Mouse (Mus musculus) spleen, adult 12 weeks (tissue): ENCODE measurements around the gene Selplg.
"Not testable (repeated sequence)": the region's sequence is repeated elsewhere in the genome, so short reads cannot be mapped to it uniquely, and the experiment has no call there.

Experiments
- DNase-seq: peaks from one replicate; pipeline ENCODE4 v3.0.0; 2022; ENCODE audit warnings: low spot score

Gene Selplg

DNA sequence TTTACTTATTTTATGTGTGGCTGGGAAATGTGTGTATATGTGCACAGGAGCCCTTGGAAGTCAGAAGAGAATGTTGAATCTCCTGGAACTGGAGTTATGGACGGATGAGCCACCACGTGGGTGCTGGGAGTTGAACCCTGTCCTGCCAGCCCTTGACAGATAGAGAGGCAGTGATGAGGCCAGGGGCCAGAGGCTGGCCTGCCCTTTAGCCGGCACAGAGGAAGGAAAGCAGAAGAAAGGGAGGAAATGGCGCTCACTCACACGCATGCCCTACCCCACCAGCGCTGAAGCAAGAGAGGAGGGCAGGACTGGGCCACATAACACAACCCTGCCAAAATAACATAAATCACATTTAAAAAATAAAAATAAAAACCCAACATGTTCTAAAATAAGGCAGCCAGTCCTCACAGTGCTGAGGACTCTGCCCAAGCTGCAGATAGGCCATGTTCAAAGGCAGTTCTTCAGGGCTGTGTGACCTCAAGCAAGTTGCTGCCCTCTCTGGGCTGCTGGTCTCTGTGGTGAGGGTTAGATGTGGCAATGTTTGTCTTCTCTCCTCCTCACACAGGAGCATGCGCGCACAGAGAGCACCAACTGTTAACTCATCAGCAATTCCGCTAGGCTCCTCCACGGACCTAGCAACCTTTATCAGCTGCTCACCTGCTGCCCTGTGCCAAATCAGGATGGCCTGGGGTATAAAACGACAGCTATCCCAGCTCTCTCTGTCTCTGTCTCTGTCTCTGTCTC is 41.8 kb downstream of the Selplg start:
- DNase-seq, result no peak

DNA sequence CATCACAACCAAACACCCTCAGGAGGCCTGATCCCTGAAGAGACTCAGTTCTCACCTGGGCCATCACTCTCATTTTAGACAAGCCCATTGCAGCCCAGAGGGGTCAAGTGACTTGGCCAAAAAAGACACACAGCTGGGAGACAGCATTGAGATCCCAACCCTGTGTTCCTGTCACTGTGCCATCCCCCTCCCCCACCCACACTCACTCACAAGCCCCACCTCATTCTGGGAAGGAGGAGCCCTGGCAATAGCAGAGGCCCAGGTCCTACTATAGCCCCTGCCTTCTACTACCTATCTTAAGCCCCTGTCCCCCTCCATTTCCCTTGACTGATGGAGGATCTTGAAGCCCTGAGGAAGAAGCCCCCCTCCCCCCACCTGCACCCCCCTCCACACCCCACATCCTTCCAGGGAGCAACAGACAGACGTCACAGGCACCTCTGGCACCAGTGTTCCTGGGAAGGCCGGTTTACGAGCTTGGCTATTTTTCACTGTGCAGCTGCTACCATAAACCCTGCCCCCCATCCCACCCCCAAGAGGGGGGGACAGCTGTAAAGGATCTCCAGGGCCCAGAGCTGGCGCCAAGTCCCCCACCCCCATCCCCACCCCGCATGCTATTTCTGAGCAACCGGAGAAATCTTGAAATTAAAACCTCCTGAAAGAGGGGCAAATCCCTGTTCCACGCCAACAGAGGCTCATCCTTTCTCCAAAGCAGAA is 43.2 kb downstream of the Selplg start:
- no peak for DNase-seq

DNA sequence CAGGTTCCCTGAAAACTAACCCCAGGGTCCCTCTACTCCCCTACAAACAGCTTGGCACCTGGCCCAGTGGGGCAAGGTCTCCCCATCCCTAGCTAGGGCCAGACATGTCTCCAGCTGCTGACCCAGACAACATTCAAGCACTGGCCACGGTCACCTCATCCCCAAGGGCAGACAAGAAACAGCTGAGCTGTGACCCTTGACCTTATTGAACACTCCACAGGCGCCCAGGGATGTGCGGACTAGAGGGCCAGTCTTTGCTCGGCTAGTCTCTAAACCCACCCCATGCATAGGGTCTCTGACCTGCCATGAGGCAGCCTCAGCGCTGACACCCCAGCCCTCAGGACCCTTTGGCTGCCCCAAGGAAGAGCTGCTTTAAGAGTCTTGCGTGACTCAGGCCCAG is 43.8 kb downstream of the Selplg start:
- DNase-seq, result no peak

DNA sequence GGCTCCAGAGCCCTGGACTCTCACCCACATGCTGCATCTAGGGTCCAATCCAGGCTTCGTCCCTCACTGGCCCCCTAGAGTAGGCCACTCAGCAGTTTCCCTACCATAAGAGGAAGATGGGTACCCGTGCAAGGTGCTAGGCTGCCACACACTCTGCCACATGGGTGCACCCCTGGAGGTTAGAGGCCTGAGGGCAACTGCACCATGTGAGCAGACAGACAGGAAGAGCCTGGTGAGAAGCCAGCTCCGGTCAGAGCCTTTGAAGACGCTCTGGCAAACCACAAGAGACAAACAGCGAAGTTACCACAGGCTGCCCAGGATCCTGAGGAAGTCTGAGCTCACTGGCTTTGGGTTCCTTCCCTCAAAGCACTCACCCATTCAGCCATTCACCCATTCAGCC is 45.5 kb downstream of the Selplg start:
- no peak for DNase-seq

DNA sequence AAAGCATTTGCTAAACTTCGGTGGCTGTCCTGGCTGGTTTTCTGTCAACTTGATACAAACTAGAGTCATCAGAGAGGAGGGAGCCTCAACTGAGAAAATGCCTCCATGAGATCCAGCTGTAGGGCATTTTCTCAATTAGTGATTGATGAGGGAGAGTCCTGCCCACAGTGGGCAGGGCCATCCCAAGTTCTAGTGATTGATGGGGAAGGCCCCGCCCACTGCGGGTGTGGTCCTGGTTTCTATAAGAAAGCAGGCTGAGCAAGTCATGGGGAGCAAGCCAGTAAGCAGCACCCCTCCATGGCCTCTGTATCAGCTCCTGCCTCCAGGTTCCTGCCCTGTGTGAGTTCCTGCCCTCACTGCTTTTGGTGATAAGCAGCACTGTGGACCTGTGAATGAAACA is 48.3 kb downstream of the Selplg start:
- DNase-seq, result not testable (repeated sequence)

DNA sequence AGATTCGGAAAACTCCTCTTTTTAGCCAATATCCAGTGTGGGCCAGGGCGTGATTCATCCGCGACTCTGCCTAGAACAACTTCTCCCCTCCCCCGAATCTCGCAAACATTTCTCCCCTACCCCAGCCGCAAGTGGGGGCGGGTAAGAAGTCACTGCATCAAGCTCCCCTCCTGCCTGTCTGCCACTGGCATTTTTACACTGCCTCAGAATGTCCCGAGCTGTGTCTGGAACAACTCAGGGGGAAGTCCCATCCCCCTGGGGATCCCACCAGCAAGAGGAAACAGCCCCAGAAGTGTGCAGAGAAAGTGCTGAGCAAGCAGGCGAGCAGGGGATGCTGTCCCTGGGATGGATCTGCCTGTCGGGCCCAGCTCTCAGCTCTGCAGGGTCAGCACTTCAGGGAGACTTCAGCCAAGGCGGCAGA is 48.9 kb downstream of the Selplg start:
- no peak for DNase-seq

DNA sequence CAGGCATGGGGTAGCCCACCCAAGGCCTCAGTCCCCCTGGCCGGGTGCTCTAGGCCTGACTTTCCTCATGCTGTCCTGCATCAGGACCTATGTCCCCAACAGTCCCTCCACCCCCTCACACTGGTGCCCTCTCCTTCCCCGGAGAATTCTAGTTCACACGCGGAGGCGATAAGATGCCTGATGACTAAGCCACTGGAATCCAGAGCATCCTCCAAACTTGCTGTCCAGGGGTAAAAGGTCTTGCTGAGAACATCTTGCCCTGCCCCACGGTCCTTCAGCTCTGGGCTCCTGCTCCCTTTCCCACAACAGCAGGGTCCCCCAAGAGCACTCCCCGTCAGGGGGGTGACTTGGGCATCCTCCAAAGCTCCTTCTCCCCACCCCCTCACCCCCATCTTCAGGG is 49.8 kb downstream of the Selplg start:
- DNase-seq, result no peak

DNA sequence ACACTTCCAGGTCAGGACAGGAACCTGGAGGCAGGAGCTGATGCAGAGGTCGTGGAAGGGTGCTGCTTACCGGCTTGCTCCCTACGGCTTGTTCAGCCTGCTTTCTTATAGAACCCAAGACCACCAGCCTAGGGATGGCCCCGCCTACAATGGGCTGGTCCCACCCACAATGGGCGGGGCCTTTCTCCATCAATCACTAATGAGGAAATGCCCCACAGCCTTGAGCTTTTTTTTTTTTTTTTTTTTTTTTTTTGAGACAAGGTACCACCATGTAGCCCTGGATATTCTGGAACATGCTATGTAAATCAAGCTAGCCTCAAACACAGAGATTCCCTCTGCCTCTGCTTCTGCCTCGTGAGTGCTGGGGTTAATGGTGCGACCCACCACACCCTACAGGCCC is 50.6 kb downstream of the Selplg start:
- DNase-seq, result no peak

DNA sequence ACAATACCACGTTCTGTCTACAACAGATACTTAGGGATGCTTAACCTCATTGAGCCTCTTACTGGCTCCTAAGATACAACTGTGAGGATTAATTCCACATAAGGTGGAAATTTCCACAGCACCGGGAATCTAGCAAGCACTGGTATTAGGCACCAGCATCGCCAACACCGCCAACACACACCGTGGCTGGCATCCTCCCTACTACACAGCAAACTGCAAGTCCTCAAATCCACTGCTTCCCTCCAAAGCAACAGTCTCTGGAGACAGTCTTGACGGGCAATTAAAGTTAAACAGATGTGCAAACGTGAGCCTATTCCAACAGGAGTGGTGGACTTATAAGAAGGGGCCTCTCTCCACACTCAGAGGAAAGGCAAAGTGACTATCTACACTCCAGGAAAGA is 51.2 kb downstream of the Selplg start:
- DNase-seq, result no peak

DNA sequence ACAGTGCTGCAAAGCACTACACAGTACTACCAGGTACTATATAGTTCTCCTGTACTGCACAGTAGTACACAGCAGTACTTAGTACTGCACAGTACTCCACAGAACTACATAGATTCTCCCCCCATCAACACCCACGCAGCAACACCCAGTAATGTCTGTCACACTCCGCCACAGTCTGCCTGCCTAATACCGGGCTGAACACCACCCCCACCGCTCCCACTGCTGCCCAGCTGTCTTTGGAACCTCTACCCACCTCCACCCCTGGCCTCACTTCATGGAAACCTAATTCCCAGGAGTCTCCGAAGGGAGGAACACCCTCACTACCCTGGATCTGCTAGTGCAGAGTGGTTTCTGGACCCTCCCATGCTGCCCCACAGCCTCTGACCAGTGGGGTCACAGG is 51.7 kb downstream of the Selplg start:
- no peak for DNase-seq

DNA sequence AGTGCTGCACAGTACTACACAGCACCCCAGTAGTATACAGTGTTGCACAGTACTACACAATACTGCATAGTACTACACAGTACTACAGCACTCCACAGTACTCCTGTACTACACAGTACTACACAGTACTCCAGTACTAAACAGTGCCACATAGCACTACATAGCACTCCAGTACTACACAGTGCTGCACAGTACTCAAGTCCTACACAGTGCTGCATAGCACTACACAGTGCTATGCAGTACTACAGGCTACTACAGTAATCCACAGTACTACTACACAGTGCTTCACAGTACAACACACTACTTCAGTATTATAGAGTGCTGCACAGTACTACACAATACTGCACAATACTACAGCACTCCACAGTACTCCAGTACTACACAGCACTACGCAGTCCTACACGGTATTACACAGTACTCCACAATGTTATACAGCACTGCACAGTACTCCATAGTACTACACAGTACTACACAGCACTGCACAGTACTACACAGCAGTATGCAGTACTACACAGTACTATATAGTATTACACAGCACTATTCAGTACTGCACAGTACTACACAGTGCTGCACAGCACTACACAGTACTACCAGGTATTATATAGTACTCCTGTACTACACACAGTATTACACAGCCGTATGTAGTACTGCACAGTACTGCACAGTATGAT is 52.2 kb downstream of the Selplg start:
- no peak for DNase-seq

DNA sequence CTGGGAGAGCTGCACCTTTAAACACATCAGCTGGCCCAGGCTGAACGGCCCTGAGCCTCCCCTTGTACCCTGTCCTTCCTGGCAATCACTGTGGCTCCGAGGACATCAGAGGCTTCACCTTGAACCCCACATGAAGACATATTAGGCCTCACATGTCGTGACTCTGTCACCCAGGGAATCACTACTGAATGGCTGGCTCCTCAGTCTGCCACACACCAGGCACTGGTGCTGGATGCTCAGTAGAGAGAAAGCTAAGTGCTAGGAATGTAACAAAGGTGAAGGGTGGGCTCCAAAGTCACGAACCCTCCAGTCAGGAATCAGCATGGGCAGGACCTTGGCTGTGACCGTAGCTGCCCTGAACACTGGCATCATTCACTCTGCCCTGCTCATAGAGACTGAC is 52.9 kb downstream of the Selplg start:
- no peak for DNase-seq

DNA sequence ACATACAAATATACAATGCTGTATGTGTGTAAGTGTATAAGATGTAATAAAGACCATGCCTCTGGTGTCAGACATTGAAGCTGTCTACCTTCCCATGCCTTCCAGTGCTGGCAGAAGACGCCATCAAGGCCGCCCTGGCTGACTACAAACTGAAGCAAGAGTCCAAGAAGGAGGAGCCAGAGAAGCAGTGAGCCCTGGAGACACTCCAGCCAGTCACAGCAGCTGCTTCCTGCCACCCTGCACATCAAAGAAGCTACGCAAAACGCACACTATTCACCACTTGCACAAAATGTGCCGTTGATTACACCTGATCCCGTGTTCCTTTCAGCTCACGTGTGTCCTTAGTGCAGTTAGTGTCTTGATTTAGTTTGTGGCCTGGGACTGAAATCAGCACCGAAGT is 54.7 kb downstream of the Selplg start:
- not testable (repeated sequence) for DNase-seq

DNA sequence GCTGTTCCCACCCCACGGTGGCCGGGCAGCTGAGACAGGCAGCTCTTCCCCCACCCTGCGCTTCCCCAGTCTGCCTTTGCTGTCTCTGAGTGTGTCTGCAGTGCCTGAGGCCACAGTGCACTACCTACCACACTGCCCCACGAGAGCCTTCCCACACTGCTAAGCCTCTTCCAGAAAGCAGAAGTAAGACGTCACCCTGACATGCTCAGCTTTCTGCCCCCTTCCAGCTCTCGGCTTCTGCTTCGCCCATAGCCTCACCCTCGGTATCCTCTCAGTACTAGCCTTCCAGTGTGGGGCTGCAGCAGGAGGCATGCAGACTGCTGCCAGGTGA is 55.6 kb downstream of the Selplg start:
- DNase-seq, result peak; percentile 16

DNA sequence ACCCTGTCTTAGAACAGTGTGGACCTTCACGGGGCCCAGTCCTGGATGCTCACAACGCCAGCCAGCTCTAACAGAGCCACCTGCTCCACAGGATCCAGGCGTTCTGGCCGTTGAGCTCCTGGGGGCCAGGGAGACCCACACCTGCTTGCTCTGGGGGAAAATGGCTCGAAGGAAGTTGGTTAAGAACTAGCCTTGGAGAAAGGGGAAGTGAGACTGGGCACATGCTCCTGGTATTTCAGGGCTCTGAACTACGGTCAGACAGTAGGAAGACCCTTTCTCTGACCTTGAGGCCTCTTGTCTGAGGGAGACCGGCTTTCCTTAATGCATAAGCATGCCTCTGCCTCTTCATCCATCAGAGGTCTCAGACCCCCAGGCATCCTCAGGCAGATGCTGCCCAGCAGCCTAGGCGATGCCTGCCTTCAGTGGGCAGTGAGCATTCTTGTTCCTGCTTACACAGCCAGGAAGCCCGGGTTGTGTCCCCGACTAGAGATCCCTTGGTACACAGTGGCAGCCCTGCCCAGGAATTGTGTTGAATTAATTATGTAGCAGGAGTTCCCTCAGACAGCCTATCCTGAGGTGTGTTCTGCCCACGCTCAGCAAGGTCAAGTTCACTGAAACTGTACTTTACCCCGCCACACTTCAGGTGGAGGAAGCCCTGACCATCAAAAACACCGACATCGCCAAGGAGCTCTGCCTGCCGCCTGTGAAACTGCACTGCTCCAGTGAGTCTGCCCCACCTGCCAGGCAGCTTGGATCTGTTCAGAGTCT is 56.1 kb downstream of the Selplg start:
- DNase-seq, result no peak

DNA sequence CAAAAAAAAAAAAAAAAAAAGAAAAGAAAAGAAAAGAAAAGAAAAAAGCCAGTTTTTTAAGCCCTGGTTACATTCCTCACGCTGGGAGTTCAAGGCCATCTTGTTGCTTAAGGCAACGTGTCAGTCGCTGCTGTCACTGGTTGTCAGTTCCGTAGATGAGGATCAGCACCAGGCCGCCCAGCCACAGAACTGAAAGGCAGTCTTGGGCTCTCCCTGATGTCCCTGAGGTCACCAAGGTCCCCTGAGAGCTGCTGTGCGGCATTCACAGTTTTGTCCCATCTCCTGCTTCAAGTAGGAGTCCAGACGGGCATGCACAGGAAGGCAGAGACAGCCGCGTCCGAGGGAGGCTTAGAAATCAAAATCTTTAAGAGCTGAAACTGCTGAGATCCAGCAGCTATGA is 56.9 kb downstream of the Selplg start:
- DNase-seq, result no peak

DNA sequence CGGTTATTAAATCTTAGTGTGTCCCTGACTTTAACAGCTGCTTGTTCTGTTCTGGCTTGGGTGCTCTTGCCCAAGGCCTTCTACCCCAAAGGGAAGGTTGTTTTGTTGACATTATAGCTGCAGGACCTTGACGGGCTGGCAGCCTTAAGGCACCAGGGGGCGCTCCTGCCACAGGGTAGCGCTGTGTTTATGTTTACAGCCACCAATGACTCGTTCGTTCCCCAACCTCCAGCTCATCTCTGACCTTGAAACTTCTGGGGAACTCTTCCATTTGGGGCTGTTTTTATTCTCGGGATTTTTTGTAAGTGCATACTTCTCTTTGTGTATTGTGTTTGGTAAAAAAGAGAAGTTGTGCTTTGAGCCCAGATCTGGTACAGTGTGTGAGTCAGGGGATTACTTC is 58.8 kb downstream of the Selplg start:
- DNase-seq, result peak; percentile 89

DNA sequence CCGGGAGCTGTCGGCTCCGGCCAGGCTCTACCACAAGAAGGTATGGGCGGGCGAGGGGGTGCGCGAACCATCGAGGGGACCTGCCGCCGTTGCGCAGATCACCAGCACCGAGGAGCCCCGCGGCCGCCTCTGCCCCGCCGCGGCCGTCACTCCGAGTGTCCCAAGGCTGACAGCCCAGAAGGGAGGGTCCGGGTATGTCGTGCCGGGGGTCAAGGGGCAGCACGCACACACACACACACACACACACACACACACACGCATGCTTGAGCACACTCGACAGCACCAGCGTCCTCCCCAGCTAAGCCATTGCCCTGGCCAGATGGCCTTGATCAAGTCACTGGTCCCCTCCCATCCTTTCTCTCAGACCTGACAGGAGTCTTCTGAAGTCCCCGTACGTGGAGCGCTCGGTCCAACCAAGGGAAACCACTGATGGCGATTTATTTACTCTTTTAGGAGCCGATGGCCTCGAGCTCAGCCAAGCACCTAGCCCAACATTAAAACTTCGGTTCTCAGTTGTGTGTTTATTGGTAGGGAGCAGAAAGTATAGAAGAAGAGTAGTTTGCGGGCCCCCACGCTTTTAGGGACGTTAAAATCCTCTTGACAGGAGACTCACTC is 59.4 kb downstream of the Selplg start:
- DNase-seq, result peak; percentile 37

DNA sequence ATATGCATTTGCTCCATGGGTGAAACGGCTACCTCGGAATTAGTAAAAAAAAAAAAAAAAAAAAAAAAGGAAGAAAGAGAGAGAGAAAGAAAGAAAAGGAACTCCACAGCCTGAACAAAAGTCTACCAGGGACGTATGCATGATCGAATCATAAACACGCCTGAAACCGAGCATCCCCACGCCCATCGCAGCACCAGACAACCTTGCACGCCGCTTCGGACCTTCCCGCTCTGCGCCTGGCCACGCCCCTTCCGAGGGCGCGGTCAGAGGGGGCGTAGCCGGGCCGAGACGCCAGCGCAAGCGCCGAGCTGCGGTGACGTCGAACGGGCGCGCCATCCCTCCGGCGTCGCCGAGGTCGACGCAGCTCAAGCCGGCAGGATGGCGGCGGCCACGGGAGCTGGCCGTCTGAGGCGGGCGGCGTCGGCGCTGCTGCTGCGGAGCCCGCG is 60.0 kb downstream of the Selplg start, which contains the start of the genes Sart3 and Iscu:
Gene Sart3 (minus strand): TSS at position 61 of the 446 bp plus-strand sequence.
Gene Iscu (plus strand): TSS at position 299 of the 446 bp plus-strand sequence.
- DNase-seq, result peak; percentile 93

DNA sequence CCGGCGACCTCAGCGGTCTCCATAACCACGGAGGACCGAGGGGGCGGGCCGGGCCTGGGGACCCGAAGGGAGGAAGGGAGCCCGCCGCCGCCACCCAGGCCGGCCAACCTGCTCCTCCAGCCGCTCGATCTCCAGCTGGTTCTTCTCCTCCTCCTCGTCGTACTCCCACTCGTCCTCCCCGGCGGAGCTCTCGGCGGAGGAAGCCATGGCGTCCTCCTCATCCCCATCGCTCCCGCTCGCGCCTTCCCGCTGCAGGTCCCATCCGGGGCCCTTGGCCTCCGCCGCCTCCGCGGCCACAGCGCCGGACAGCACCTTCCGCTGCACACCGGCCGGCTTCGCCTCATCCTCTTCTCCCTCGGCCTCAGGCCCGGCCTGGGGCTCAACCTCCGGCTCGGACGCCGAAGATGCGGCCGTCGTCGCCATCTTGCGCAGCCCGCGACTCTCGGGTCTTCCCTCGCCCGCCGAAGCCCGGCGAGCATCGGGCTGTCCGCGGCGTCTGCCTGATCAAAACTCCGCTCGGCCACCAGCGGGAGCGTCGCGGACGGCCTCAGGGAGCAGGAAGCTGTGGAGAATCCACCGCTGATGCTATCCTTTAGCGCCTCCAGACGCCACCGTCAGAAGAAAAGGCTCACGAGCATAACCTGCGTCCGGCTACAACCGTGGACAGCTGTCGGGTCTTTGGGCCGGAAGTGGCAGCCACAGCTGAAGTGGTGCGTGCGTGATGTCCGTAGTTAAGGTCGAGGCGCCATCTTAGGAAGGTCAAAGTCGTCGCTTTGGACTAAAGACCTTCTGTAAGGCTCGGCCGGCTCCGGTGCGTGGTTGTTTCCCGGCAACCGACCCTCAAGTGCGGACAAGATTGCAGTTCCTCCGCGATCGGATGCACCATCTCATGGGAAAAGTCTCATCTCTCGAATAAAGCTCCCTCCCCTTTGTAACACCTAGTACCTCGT is 61.0 kb downstream of the Selplg start:
- peak; percentile 86 for DNase-seq

DNA sequence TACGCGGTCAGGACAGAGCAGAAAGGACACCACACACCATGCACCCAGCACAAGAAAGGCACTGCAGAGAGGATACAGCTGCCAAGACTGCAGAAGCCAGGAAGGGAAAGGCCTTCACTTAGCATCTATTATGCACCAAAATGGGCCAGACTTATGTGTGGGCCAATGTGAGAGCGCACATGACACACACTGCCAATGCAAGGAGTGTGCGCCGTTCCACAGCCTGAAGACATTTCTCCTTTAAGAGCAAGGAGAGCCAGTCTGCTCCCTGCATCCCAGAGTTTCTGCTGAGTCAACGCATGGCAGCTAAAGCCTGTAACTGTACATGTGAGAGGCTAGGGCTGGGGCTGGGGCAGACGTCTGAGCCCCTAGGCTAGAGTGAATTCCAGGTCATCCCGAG is 63.6 kb downstream of the Selplg start:
- DNase-seq, result no peak
